Mouse (Mus musculus) lung, postnatal 36 days (tissue): ENCODE results near the gene Mrps18a.

Source experiments
- DNase-seq: peaks from one replicate; pipeline ENCODE4 v3.0.0; 2022; ENCODE audit warnings: mixed read lengths

The Mrps18a gene

GRCm38 (mm10) chr17:46102608-46103159 lies 8.1 kb upstream of the Mrps18a start:
- DNase-seq, result no peak

- peak; percentile 92 for DNase-seq
Observed at GRCm38 (mm10) chr17:46104487-46104886, 6.3 kb upstream of the Mrps18a start.

GRCm38 (mm10) chr17:46108286-46108685 lies 2.5 kb upstream of the Mrps18a start:
- no peak for DNase-seq

GRCm38 (mm10) chr17:46115489-46115888 lies 4.7 kb downstream of the Mrps18a start:
- peak; percentile 87 for DNase-seq

GRCm38 (mm10) chr17:46116138-46116537 lies 5.4 kb downstream of the Mrps18a start:
- DNase-seq, result no peak

- peak; percentile 59 for DNase-seq
Observed at GRCm38 (mm10) chr17:46116881-46117280, 6.1 kb downstream of the Mrps18a start.

- DNase-seq, result no peak
Observed at GRCm38 (mm10) chr17:46117623-46118422, 7.0 kb downstream of the Mrps18a start.

- no peak for DNase-seq
Observed at GRCm38 (mm10) chr17:46118423-46118850, 7.7 kb downstream of the Mrps18a start.

GRCm38 (mm10) chr17:46119641-46120040 lies 8.9 kb downstream of the Mrps18a start:
- no peak for DNase-seq

- DNase-seq, result no peak
Observed at GRCm38 (mm10) chr17:46122791-46123190, 12.0 kb downstream of the Mrps18a start.

- DNase-seq, result no peak
Observed at GRCm38 (mm10) chr17:46123285-46123684, 12.5 kb downstream of the Mrps18a start.

GRCm38 (mm10) chr17:46123953-46124700 lies 13.3 kb downstream of the Mrps18a start:
- no peak for DNase-seq

- peak; percentile 87 for DNase-seq
Observed at GRCm38 (mm10) chr17:46126608-46127007, 15.8 kb downstream of the Mrps18a start.

- DNase-seq, result no peak
Observed at GRCm38 (mm10) chr17:46127814-46128493, 17.2 kb downstream of the Mrps18a start.

- peak; percentile 65 for DNase-seq
Observed at GRCm38 (mm10) chr17:46129741-46130498, 19.1 kb downstream of the Mrps18a start.

- DNase-seq, result peak; percentile 88
Observed at GRCm38 (mm10) chr17:46132058-46132718, 21.4 kb downstream of the Mrps18a start.

- DNase-seq, result no peak
Observed at GRCm38 (mm10) chr17:46132862-46133261, 22.1 kb downstream of the Mrps18a start.

GRCm38 (mm10) chr17:46138563-46139236 lies 27.9 kb downstream of the Mrps18a start:
- peak; percentile 67 for DNase-seq

- no peak for DNase-seq
Observed at GRCm38 (mm10) chr17:46139872-46140271, 29.1 kb downstream of the Mrps18a start.

GRCm38 (mm10) chr17:46143578-46144423 lies 33.0 kb downstream of the Mrps18a start, which contains the start of gene Rsph9:
Gene Rsph9, minus strand, starts transcription at chr17:46144216.
- peak; percentile 96 for DNase-seq
